Mouse (Mus musculus) granulocyte monocyte progenitor cell, adult 5-6 weeks (primary cell): ENCODE measurements at regions not wholly inside any gene's neighbourhood (a gene's known extent, or its start where the extent isn't known, plus 50 kb on each side); places are given as distances from the start of the nearest gene placed in this dataset.

Experiments used
- ATAC-seq: replicated peaks from 2 replicates; pipeline ENCODE4 v1.8.0; 2016; ENCODE audit warnings: mild to moderate bottlenecking, moderate TSS enrichment, inconsistent platforms; ENCODE audit not compliant: poor library complexity, severe bottlenecking

DNA sequence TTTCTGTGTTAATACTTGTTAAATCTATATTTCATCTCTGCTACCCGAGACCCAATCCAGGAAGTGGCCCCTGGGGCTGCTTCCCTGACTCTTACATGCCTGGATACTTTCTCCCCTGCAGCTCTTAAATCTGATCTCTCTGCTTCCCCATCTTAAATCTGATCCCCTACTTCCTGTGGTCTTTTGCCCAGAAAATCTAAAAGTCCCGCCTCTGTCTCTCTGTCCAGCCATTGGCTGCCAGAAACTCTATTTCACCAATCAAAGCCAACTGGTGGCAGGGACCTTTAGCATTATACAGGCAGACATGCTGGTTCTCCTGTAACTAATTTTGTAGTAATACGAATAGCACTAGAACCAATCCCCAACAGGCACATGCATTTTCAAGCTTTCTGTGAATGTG is 59.0 kb upstream of the Ccdc91 start:
- ATAC-seq = no peak

DNA sequence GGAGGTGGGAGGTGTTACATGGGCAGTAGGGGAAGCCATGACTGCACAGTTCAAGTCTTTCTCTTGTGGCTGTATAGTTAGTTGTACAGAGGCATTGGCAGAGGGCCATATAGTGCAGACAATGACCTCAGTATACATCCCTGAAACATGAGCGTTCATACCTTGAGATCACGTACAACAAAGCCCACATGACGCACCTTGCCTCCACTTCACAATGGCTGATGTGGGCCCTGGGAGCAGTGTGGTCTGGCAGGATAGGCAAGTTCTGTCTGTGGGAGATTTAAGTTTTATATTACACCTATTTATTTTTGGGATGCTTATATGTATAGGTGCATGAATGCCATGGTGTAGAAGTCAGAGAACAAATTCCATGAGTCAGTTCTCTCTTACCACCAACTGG is 61.9 kb upstream of the Ccdc91 start:
- ATAC-seq = no peak

DNA sequence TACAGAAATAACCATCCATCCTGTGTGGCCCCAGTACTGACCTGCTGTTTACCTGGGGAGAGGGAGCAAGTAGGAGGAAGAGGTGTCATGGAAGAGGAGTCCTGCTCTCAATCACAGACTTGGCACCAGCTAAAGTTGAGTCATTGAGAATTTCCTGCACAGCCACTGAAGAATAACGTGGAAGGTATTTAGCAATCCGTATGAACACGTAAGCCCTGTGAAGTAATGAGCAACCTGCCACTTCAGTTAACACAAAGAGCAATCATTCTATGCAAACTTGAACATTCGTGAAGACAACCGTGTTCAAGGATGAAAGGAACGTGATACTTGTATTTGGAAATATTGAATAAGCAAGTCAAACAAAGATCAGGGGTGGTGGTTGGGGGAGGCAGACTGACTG is 77.6 kb upstream of the Ccdc91 start:
- no peak for ATAC-seq

DNA sequence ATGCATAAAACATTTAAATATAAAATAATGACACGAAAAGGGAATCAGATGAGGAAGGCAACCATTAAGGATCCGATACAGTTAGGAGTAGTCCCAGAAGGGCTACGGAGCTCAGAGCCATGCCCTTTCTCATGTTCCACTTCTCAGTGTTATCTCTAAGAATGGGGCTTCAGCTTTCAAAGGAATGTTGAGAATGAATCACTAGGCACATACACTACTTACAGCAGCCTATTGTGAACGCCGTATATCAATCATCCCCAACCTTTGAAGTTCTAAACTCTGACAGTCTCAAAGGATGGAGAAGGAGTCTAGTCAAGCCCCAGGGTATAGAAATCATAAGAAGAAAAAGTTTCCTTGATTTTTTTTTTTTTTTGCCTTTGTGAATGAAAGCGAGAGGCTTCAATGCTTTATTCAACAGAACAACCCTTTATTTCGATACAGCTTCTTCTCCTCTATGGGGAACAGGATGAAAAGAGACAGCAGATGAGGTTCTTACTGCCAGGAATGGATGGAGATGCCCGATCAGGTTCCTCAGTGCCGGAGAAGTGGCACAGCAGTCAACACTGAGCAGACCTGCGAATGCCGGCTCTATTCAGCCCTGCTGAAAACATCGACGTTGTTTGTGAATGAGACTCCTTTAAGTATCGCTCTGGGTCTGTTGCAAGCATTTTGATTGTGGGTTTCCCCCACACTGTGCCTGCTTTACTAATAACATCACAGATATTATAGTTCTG is 84.0 kb upstream of the Ccdc91 start:
- no peak for ATAC-seq

DNA sequence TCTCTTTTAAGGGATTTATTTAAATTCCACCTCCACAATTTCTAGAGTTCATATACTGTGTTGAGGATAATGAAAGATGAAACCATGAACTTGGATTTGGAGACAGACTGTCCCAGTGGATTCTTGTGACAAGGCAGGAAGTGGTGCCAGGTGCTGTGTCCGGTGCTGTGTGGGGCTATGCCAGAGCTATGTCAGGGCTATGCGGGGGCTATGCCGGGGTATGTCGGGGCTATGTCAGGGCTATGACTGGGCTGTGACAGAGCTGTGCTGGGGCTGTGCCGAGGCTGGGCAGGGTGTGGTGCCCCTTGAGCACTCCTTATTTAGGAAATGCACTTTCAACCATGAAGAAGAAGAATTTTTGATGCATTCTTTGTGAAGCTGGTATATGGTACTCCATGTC is 85.1 kb upstream of the Ccdc91 start:
- ATAC-seq = no peak

DNA sequence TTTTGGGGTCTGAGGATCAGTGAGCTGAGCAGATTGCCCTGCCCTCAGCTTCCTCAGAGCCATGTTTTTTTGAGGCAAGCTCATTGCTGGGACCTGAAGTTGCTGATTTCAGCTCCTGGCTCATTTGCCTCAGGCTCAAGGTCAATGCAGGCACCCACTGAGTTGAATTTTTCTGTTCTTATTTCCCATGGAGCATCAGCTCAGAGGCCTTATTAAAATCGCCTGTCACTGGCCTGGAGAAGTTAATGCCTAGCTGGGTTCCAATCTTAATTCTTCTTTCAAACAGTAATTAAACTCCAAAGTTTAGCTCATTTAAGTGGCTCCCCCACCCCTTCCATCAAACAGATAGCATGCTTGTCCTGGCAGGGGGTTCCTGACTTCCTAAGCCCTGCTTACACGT is 86.9 kb upstream of the Ccdc91 start:
- no peak for ATAC-seq

DNA sequence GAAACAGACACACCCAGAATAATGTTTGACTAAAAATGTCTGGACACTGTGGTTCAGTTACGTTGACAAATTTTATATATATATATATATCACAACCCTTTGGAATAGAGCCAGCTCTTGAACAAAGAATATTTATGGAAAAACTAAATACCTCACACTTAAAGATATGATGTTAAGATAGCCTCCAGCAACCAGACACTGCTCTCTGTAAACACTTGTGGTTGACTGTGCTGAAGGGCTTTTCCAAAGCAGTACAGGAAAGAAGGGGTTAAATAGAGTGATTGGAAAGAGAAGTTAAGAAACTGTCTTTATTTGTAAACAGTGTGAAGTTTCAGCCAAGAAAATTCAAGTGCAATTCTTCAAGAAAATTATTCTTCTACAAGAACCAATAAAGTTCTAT is 90.0 kb upstream of the Ccdc91 start:
- no peak for ATAC-seq

DNA sequence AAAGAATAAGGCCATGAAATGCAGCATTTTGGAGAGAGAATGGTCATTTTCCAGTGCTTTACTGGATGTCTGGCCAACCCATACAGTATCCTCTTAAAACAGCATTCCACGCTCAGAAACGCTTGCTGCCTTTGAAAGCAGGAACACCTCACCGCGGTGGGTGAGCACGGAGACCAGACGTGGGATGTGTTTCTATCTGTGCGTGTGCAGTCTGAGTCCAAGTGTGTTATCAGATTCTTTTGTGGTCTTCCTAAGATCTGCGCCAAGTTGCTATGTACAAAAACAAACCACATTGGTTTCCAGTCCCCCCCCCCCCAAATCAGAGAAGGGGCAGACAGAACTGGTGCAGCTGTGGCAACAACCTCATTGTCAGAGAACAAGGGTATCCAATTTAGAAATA is 95.1 kb upstream of the Ccdc91 start:
- ATAC-seq = no peak

DNA sequence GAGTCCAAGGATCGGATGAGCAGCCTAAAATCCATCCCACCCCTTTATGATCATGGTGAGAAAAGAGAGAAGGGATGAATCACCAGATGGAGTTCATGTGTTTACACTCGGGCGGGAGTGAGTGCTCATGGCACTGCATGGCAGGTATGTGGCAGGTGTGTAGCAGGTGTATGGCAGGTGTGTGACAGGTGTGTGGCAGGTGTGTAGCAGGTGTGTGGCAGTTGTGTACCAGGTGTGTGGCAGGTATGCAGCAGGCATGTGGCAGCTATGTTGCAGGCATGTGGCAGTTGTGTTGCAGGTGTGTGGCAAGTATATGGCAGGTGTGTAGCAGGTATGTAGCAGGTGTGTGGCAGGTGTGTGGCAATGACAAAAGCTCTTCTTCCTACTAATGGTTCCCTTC is 97.9 kb upstream of the Ccdc91 start:
- no peak for ATAC-seq

DNA sequence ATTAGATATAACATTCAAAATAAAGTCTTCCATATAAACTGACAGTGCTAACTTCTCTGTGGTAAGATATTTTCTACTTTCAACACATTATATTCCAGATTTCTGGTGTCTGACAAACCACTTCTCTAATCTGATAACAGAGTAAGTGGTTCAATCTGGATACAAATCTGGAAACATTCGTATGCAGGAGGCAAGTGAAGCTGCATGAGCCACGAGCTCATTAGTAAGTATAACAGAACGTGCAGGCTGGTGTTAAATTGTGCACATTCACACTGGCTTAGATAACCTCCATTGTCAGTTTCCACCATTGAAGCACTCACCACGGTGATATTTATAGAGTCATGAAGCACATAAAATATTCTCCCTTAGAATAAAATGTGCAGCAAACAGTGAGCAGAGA is 103.9 kb upstream of the Ccdc91 start:
- no peak for ATAC-seq

DNA sequence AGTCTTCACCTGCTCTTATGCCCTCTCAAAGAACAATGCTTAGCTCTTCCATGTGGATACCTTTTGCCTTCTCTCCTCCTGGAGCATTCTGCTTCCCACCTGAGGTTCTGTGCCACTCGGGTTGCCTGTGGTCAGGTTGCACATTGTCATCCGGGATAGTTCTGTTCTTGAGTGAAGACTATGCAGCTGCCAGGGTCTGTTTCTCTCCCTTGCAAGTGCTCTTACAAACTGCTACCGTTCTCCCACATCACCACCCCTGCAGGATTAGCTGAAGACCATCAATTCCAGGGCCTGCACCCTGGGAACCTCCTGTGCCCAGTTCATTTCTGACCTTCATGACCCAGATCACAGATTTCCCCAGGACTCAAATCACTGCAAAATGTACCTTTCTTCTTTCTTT is 104.3 kb upstream of the Ccdc91 start:
- ATAC-seq = no peak

DNA sequence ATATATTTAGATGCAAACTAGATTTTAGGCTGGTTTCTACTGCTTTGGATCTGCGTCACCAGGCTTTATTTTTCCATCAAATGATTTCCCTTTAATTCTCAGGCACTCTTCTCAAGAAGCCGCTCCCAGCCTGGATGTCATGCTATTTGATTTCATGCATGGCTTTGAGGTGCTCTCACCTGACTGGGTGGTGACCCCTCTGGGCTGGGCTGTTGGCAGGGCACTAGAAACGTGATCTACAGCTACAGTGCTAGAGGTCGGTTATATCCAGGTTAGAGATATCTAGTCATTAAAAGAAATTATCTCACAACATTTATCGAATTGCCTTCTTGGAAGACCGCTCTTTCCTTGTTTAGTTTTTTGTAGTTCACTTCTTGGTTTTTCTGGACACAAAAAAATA is 98.9 kb upstream of the Pthlh start:
- ATAC-seq = no peak

DNA sequence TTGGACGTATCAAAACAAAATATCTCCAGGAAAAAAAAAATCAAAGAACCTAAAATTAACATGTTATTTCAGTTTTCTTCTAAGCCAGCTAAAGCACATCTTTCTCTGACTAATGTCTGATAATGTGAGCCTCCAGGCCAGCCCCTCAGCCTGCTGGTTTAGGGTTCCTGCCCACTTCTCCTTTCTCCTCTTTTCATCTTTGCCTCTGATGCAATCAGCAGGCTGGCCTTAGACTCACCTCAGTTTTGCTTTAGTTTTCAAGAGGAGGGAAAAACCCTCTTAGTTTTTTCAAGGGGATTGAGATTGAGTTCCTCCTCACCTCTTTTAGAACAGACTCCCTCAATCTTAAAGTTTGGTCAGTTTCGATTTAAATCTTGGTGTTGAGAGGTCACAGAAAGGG is 93.0 kb upstream of the Pthlh start:
- ATAC-seq = peak; percentile 97

DNA sequence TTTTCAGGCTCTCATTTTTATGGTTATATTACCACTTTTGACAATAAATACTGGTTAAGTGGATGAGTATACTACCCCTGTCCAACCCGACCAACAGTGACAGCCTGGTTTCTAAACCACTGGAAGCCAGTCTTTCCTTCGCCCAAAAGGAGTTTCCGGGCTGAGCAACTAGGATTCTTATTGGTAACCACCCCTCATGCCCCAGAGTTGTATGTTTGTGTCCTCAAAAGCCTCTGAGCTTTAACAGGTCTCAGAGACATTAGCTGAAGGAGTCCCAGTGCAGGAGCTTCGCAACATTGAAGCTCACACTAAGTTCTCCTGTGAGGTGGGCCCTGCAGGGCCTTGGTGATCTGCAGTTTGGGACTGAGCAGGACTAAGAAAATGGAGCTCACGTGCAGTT is 92.6 kb upstream of the Pthlh start:
- ATAC-seq = 0 out of 2 replicates have a peak, but pooled peaks have one; percentile 10

DNA sequence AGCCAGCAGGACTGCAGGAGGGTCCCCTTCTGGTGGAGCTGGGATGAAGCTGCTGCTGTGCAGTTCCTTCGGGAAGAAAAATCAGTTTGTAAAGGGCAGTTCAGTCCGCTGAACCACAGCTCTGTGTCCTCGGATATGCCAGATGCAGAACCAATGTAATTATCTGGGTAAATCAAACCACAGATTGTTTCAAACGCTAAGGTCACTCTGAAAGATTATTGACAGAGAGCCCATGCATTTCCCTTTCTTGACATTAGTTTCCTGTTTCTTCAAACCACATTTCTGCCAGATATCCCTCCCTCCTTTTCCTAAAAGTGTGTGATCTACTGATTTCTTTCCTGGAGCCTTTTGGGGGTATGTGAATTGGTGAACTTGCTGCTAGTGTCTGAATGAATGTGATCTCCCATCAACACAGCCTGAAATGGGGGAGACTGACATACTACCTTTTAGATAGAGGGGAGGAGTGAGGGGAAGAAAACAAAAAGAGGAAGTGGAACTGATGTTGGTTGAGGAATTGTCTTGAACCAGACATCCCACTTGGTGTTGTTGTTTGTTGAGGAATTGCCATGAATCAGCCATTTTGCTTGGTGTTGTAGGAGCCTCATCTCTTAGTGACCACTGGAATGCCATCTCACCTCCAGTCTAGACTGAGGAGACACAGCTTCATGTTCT is 85.7 kb upstream of the Pthlh start:
- peak; percentile 87 for ATAC-seq

DNA sequence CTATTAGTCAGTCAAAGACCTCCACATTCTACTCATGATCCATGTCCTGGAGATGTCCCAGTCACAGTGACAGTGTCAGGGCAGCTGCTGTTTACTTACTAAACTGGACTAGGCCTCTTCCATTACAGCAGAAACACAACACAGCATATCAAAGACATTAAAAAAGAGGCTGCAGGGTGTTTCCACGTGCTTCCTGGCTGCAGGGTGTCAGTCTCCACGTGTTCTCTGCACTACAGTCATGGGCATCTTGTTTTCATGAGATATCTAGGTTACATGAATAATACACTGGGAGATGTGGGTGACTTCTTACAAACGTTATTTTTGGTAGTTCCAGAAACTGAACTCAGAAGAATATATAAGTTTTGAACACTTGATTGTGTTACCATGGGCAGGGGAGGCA is 84.6 kb upstream of the Pthlh start:
- no peak for ATAC-seq

DNA sequence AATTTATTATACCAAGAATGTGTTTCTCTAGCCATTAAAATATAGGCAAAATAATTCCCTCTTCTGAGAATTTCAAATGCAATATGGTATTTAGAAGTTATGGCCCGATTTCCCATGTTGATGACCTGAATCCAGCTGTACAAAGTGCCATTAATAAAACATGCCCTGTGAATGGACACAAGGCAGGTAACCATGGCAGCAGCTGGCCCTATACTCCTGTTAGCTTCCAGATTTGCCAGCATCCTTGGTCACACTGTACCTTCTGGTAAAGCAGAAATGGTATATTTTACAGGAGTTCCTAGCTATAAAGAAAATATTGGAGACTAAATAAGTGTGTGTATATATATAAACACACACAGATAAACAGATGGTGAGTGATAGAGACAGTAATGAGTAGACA is 77.1 kb upstream of the Pthlh start:
- ATAC-seq = no peak

DNA sequence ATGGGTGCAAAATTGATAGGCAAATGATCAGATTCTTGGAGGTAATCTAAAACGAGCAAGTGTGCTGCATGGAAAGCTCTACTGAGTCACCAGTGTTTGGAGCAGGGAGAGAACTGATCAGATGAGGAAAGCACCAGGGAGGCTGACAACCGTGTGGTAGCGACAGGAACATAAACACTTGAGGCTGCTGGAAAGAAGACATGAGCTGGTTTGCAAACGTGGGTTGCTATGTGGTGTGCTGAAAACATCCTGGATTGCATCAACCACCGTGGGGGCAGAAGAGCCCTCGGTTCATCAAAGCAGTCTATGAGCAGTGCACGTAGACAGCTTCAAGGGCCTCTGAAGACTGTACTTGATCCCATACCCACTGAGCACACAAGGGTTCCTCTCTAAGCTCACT is 69.0 kb upstream of the Pthlh start:
- peak; percentile 59; the same call in 1 of the 2 replicates for ATAC-seq

DNA sequence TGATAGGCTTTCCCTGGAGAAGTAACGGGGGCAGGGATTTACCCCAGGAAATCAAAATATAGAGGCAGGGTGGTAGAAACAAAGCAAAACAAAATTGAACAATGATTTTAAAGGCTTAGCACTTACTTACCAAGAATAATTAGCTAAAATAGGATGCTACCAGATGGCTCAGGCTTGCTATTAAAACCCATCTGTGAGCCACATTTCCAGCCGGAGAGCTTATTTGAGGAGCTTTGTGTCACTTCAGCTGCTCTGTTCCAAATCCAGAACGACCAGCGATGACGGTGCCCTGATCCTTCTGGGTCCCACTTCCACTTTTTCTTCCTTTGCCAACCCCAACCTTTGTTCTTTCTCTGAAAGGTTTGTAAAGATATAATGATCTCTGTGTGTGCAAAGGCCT is 65.2 kb upstream of the Pthlh start:
- no peak for ATAC-seq

DNA sequence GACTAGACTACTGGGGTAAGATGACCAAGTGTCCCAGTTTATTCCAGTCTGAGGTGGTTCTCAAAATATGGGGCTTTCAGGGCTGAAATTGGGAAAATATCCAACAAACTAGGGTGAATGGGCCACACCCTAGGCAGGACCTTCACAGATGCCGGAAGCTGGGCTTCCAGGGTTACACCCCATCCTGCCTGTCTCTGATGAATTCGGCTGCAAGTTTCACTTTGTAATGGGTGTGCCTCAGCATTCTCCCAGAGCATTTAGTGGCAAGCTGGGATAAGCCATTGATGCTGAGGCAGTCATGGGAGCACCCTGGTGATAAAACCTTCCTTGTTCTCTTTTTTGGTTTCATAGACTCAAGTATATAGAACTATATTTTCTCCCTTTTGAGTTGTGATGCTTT is 60.4 kb upstream of the Pthlh start:
- no peak for ATAC-seq

DNA sequence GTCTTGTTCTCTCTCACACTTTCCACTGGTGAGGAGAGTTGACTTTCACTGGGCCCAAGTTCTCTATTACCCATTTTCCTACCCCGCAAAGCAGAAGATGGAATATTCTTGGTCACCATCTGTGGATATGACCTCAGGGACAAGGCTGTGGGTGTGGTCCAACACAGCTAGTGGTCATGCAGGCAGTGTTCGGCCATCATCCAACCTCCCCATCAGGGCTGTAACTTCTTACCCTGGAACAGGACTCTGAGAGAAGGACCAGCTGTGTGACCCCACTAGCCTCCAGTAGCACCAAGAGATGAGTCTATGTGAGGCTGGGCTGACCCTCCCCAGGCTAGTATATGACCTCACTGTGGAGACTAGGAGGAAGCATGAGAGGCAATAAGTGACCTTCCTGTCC is 54.1 kb upstream of the Pthlh start:
- no peak for ATAC-seq

DNA sequence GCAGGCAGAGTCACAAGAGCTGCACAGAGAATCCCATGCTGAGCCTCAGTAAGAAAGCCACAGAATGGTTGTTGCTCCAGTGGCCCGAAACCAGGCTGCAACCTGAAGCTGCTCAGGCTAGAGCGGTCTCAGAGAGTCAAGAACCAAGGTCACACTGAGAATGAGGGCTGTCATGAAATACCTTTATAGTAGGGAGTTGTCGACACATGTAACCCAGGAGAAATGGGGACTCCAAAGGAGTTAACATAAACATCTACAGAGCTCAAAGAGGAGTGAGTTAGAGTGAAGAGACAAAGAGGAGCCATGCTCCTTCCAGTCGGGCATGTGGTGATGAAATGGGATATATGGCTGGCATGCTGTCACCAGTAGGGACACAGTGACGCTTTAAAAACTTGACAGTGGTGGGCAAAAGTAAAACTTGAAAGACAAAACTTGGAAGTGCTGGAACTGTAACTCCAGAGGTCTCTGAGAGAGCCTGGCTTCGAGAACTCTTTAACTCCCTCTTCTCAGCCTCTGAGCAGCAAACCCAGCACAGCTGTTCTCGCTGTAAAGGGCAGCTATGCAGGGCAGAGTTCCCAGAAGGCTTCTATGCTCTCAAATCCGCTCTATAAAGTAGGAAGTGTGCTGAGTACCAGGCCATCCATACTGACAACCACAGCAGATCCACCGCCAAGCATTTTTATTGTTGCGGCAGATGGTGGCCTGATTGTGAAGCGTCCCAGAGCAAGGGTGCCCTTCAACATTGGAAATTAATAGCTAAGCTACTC is 52.9 kb upstream of the Pthlh start:
- no peak for ATAC-seq
